Mouse (Mus musculus) adrenal gland, adult 2 months (tissue): ENCODE measurements around the gene Sar1b. TPM values are rescaled to one million over a fixed set of nuclear protein-coding genes. Genes with fewer than 3 reads are reported as not detected.

Experiments
- DNase-seq: peaks from one replicate; pipeline ENCODE4 v3.0.0; 2021
- polyA plus RNA-seq: library from polyadenylated mRNA; depleted of rRNA; stranded (reverse); fragments of >200 nt; gene quantifications from 2 replicates; pipeline ENCODE4 v1.2.3, GENCODE M21; 2012; rRNA removed
- total RNA-seq, 2 experiments: library from RNA; stranded (reverse); gene quantifications; 2 replicates each; pipeline ENCODE4 v1.2.3; 2021

Gene Sar1b
- total and polyA plus RNA-seq, 3 experiments: 6.6 to 121 (median 97.8) TPM

- peak; percentile 50 for DNase-seq
These were observed 61.5 kb downstream of the Sar1b start for GRCm38 (mm10) chr11:51824867-51825424.

GRCm38 (mm10) chr11:51831962-51832909, 68.7 kb downstream of the Sar1b start:
- DNase-seq: peak; percentile 86

- no peak for DNase-seq
These were observed 69.5 kb downstream of the Sar1b start for GRCm38 (mm10) chr11:51832992-51833391.

- DNase-seq: no peak
These were observed 70.0 kb downstream of the Sar1b start for GRCm38 (mm10) chr11:51833393-51834066.

GRCm38 (mm10) chr11:51834067-51834411, 70.6 kb downstream of the Sar1b start:
- no peak for DNase-seq

GRCm38 (mm10) chr11:51835598-51835997, 72.1 kb downstream of the Sar1b start:
- DNase-seq: no peak

GRCm38 (mm10) chr11:51836506-51836905, 73.0 kb downstream of the Sar1b start:
- no peak for DNase-seq

- DNase-seq: no peak
These were observed 74.0 kb downstream of the Sar1b start for GRCm38 (mm10) chr11:51837164-51838153.

- DNase-seq: no peak
These were observed 75.6 kb downstream of the Sar1b start for GRCm38 (mm10) chr11:51839106-51839505.

- no peak for DNase-seq
These were observed 76.5 kb downstream of the Sar1b start for GRCm38 (mm10) chr11:51839973-51840372.

- DNase-seq: no peak
These were observed 77.2 kb downstream of the Sar1b start for GRCm38 (mm10) chr11:51840657-51841056.

GRCm38 (mm10) chr11:51841149-51841548, 77.7 kb downstream of the Sar1b start:
- no peak for DNase-seq

Other genes with a start within 250 kb of the Sar1b start
- 10 to 100 TPM; 21.7 to 23.3 TPM for gene Phykpl, start 178.9 kb upstream of the Sar1b start, total RNA-seq
- 29.2 and 35.1 TPM in 2 replicates for gene Phykpl, start 178.9 kb upstream of the Sar1b start, polyA plus RNA-seq
- 100 to 1,000 TPM; 266 to 294 TPM for gene Hnrnpab, start 156.8 kb upstream of the Sar1b start, total RNA-seq
- 234 and 286 TPM in 2 replicates for gene Hnrnpab, start 156.8 kb upstream of the Sar1b start, polyA plus RNA-seq
- gene Nhp2, start 144.0 kb upstream of the Sar1b start, total RNA-seq: 10 to 100 TPM; 76.3 to 79.4 TPM
- 41.8 and 48.3 TPM in 2 replicates for gene Nhp2, start 144.0 kb upstream of the Sar1b start, polyA plus RNA-seq
- 10 to 100 TPM; 44.0 to 61.9 TPM for gene Rmnd5b, start 127.8 kb upstream of the Sar1b start, total RNA-seq
- 201 and 250 TPM in 2 replicates for gene Rmnd5b, start 127.8 kb upstream of the Sar1b start, polyA plus RNA-seq
- gene N4bp3, start 112.8 kb upstream of the Sar1b start, total RNA-seq: 1 to 10 TPM; 5.3 to 9.3 TPM
- 10.5 and 15.1 TPM in 2 replicates for gene N4bp3, start 112.8 kb upstream of the Sar1b start, polyA plus RNA-seq
- gene D930048N14Rik, start 112.7 kb upstream of the Sar1b start, total RNA-seq: 1 to 10 TPM; 1.0 to 2.4 TPM
- gene D930048N14Rik, start 112.7 kb upstream of the Sar1b start, polyA plus RNA-seq: 5.0 and 6.1 TPM in 2 replicates
- gene 0610009B22Rik, start 74.8 kb upstream of the Sar1b start, total RNA-seq: 10 to 100 TPM; 49.2 to 53.7 TPM
- 4.2 and 4.8 TPM in 2 replicates for gene 0610009B22Rik, start 74.8 kb upstream of the Sar1b start, polyA plus RNA-seq
- 10 to 100 TPM; 25.2 to 56.7 TPM for gene Sec24a, start 53 bp upstream of the Sar1b start, total RNA-seq
- 21.7 and 26.6 TPM in 2 replicates for gene Sec24a, start 53 bp upstream of the Sar1b start, polyA plus RNA-seq
- gene Jade2, start 94.0 kb downstream of the Sar1b start, total RNA-seq: 10 to 100 TPM; 13.7 to 21.8 TPM
- 12.8 and 13.0 TPM in 2 replicates for gene Jade2, start 94.0 kb downstream of the Sar1b start, polyA plus RNA-seq
- gene Cdkn2aipnl, start 204.0 kb downstream of the Sar1b start, total RNA-seq: 10 to 100 TPM; 15.2 to 22.2 TPM
- 8.5 and 9.9 TPM in 2 replicates for gene Cdkn2aipnl, start 204.0 kb downstream of the Sar1b start, polyA plus RNA-seq
- gene Ube2b, start 237.1 kb downstream of the Sar1b start, total RNA-seq: 100 to 1,000 TPM; 133 to 196 TPM
- gene Ube2b, start 237.1 kb downstream of the Sar1b start, polyA plus RNA-seq: 30.9 and 43.4 TPM in 2 replicates
- 1 to 10 TPM; 3.7 to 4.3 TPM for gene Cdkl3, start 240.5 kb downstream of the Sar1b start, total RNA-seq
- gene Cdkl3, start 240.5 kb downstream of the Sar1b start, polyA plus RNA-seq: 1.1 TPM in 2 replicates